Mouse (Mus musculus) left cerebral cortex, adult 9 months (tissue): Measurements from ENCODE around the gene Phc1.

Experiments used
- DNase-seq, 2 experiments: peaks; one replicate each; pipeline ENCODE4 v3.0.0; 2022; ENCODE audit warnings: low spot score in 2 of 2

Gene Phc1

GRCm38 (mm10) chr6:122339047-122339647 lies 1.2 kb downstream of the Phc1 start:
- peak in 1 of 2 experiments; percentile 64 for DNase-seq

DNA sequence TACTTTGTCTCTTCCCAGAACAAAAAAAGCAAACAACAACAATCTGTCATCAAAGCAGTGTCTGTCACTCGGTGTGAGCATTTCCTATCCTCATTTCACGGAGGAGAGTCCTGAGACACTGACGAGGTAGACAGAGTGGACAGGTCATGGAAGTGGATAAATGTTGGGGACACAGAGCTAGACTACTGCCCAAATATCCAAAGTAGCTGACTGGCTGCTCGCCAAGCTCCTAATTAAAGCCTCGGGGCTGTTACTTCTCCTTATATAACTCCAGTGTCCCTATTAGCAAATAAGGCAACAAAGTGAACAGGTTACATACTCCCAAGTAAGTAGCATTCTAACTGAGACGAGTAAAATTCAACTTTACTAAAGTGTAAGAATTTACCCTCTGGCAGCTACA lies 2.8 kb downstream of the Phc1 start:
- DNase-seq: no peak

- DNase-seq: no peak
Observed at GRCm38 (mm10) chr6:122334786-122335340, 5.5 kb downstream of the Phc1 start.

GRCm38 (mm10) chr6:122333081-122333612 lies 7.2 kb downstream of the Phc1 start:
- no peak for DNase-seq

- no peak for DNase-seq
Observed at GRCm38 (mm10) chr6:122325361-122325975, 14.9 kb downstream of the Phc1 start.

GRCm38 (mm10) chr6:122318726-122319125 lies 21.6 kb downstream of the Phc1 start:
- DNase-seq: no peak

DNA sequence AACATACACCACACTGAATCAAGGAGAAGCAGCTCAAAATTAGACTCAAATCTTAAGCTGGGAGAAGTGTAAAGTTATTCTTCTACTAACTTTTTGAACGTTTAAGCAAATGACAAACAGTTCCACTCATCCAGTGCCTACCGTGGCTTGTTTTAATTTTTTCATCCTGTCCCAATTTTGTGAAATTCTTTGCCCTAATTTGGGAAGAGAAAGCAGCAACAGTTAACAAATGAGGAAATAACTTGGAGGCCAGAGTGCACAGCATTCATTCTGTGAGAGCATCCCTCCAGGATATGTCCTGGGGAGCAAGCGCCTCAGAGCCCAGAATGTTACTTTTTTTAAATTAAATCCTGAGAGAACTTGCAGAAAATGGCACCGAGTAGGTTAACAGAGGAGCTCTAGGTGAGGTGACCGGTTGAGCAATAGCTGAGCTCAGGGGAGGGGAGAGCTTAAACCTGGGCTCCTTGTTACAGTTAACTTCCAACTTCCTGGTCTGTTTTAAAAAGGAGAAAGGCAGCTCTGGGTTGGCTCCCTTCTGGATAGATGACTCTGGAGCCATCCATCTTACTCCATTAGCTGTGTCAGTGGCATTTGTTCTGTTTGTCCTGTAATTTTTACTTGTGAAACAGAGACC lies 30.1 kb downstream of the Phc1 start:
- no peak for DNase-seq

- no peak for DNase-seq
Observed at GRCm38 (mm10) chr6:122309446-122309960, 30.9 kb downstream of the Phc1 start.

GRCm38 (mm10) chr6:122308505-122309393 lies 31.6 kb downstream of the Phc1 start, which contains the start of gene M6pr:
Gene M6pr, plus strand, starts transcription at chr6:122308720.
- peak; percentile 99 for DNase-seq

DNA sequence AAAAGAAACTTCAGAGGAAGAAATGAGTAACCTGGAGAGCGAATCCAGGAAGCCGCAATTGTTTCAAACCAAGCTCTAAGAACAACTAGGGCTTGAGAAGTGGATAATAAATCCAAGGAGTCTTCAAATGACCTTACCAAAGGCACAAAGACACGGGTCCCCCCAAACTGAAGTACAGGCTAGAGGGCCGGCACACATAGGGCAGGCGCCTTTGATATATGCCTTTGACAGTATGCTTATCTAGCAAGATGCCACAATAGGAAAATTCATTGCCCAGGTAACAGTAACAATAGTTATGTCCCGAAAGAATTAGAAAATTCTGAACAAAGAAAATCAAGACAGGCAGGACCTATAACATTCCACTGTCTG lies 32.2 kb downstream of the Phc1 start:
- no peak for DNase-seq

DNA sequence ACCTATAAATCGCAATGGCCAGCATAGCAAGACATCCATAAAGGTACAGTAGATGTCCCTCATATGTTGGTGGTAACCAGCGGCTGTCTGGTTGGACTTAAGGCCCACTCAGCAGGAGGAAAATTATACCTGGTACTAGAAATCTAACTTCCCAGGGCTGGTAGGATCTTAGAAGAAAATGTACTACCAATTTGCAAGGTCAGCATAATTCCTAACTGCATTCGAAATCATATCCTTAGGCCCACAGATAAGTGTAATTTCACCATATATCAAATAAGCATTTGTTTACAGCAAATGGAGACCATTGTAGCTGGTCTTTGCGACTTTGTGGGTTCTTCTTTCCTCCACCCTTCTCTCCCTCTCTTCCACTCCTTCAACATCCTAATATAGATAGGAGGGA lies 33.7 kb downstream of the Phc1 start:
- no peak for DNase-seq

DNA sequence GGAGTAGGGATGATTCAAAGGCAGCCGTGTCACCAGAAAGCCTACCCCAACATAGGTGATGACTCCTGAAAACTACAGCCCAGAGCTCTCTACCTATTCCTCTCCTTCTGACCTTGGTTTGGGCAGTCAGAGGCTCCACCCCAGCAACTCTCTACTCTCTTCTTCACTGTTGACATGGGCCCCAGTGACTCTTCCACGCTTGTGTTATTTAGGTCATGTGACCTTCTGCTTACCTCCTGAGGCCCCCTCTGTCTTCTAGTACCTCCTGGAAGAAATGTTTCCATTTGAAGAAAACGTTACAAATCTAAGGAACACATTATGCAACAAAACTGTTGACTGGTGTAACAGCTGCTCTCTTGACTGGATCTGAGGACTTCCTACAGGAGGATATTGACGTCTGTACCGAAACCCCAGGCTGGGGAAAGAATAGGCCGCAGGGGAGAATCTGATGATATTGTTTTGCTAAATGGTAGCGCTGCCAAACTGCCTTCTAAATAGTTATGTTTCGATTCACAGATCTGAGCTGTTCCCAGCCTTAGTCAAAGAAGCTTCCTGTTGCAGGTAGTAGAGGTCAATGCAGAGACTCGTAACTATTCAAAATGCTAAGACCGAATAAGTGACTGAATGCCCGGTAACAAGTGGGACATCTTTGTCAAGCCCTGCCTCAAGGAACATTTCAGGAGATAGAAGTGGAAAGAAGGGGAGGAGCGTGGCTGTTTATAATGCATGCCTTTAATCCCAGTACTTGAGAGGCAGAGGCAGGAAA lies 35.4 kb downstream of the Phc1 start:
- no peak for DNase-seq

GRCm38 (mm10) chr6:122304355-122304754 lies 36.0 kb downstream of the Phc1 start:
- peak; percentile 28 to 76 for DNase-seq

- DNase-seq: no peak
Observed at GRCm38 (mm10) chr6:122303526-122303925, 36.8 kb downstream of the Phc1 start.

DNA sequence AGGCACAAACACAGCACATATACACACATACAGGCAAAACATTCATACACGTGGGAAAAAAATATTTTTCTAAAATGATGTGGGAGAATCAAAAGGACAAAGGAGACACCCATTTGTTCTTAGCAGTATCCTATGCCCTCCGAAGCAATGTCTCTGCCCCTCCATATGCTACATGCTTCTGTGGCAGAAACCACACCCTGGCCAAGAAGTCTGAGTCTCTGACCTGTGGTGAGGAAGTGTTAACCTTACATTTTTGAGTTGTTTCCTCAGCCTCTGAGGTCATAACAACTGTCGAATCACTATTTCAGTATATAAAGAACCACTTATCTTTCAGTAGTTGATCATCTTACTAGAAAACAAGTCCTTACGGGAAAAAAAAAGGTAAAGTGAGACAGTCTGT lies 37.7 kb downstream of the Phc1 start:
- no peak for DNase-seq

DNA sequence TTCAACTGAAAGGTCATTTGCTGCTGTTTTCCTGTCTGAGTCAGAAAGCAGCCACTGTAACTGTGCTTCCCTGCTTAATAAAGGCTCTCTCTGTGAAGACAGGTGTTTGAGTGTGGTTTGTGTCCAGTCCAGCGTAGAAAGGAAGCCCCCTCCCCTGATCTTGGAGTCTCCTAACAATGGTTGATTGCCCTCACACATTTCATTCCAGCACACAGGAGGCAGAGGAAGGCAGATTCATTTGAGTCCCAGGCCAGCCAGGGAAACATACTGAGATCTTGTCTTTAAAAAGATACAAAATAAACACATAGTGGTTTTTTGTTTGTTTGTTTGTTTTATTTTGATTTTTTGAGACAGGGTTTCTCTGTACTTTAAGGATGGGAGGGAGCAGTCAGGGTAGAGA lies 38.2 kb downstream of the Phc1 start:
- DNase-seq: no peak

- no peak for DNase-seq
Observed at GRCm38 (mm10) chr6:122299621-122300133, 40.7 kb downstream of the Phc1 start.

DNA sequence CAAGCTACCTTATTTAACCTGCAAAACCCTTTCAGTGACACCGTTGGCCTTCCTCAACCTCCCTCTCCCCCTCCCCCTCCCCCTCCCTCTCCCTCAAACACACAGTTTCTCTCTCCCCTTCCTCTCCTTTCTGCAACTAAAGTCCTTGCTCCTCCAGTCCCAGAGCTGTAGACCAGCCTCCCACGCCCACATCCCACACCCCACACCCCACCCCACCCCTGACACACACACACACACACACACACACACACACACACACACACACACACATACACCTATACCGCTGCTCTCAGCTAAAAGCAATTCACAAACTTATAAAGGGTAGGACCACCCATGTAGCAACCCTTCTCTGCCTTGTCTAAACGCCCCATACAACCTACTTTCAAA lies 42.1 kb downstream of the Phc1 start:
- no peak for DNase-seq

DNA sequence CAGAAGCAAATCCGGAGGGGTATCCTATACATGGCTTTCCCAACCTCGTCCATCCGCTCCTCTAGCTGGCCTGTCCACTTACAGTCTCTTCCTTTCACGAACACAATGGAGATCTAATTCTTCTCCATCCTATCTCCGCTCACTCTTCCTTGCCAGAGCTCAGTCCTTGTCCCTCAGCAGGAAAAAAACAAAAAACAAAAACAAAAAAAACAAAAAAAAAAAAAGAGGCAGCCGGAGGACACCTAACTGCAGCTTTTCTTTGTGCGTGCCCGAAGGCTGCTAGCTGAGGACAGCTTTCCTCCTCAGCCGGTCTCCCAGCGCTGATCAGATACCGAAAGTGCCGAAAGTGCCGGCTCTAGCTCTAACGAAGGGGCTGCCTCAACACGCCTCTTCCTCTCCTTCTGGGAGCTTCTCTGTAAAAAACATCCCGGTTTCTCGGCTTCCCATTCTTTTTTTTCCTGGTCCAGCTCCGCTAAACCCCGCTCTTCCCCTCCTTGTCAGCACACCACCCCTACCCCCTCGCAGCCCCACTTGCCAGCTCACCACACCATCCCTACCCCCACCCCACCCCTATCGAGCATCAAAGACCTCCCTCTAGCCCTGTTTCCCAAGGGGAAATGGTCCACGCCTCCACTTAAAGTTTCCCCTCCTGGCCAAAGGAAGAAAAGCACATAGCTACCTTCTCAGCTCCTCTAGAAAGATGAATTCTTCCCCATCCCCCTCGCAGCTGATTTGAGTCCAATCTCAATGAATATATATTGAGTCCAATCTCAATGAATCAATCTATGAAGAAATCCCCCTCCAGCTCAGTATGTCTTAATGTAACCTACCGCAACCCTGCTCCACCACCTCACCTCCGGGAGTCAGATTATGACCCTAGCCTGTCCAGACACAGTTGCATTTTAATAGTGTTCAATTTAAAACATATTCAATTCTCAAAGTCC lies 42.8 kb downstream of the Phc1 start:
- no peak for DNase-seq

DNA sequence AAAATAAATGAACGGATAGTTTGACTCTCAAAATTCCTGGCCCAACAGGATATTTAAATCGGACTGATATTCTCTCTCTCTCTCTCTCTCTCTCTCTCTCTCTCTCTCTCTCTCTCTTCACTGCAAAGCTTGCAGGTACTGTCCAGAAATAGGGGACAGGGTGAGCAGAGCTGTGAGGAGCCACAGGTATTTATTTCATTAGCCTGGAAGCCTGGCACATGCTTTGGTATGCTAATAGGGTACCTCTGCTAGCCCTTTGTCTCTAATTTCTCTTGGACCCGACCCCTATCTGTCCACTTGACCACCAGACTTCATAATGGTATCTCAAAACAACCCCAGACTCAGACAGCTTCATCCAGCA lies 43.5 kb downstream of the Phc1 start:
- DNase-seq: no peak
